Mouse (Mus musculus) gastrocnemius, adult 18-20 months (tissue): ENCODE results near the gene 1810043G02Rik. TPM values are rescaled to one million over a fixed set of nuclear protein-coding genes. Genes with fewer than 3 reads are reported as not detected.

Experiments
- total RNA-seq, 2 experiments: library from RNA; stranded (reverse); gene quantifications; 2 replicates each; pipeline ENCODE4 v1.2.3; 2021

The 1810043G02Rik gene
- total RNA-seq, 2 experiments from 2014 or later, result 4.1 to 4.6 TPM

Other genes starting within 250 kb of the 1810043G02Rik start
- gene Gm18596, start 235.9 kb upstream of the 1810043G02Rik start, total RNA-seq, result not detected
- not detected for gene Gm9736, start 227.2 kb upstream of the 1810043G02Rik start, total RNA-seq
- gene Gm3233, start 218.8 kb upstream of the 1810043G02Rik start, total RNA-seq, result not detected
- not detected for gene Gm3238, start 207.2 kb upstream of the 1810043G02Rik start, total RNA-seq
- not detected for gene Gm7138, start 201.6 kb upstream of the 1810043G02Rik start, total RNA-seq
- not detected for gene Gm3250, start 196.0 kb upstream of the 1810043G02Rik start, total RNA-seq
- gene Gm7137, start 190.3 kb upstream of the 1810043G02Rik start, total RNA-seq, result not detected
- gene Gm9639, start 183.4 kb upstream of the 1810043G02Rik start, total RNA-seq, result not detected
- not detected for gene Gm19668, start 179.4 kb upstream of the 1810043G02Rik start, total RNA-seq
- not detected for gene Gm9507, start 166.7 kb upstream of the 1810043G02Rik start, total RNA-seq
- not detected for gene Gm2696, start 163.8 kb upstream of the 1810043G02Rik start, total RNA-seq
- not detected for gene Krtap10-4, start 151.4 kb upstream of the 1810043G02Rik start, total RNA-seq
- gene Krtap10-10, start 142.6 kb upstream of the 1810043G02Rik start, total RNA-seq, result not detected
- gene Gm36176, start 131.7 kb upstream of the 1810043G02Rik start, total RNA-seq, result not detected
- not detected for gene Gm10318, start 125.7 kb upstream of the 1810043G02Rik start, total RNA-seq
- not detected for gene Gm3285, start 116.5 kb upstream of the 1810043G02Rik start, total RNA-seq
- gene Lrrc3, start 76.0 kb upstream of the 1810043G02Rik start, total RNA-seq, result under 1 TPM; 0.23 to 0.28 TPM
- gene Trpm2, start 8.0 kb upstream of the 1810043G02Rik start, total RNA-seq, result under 1 TPM; 0.07 to 0.26 TPM
- gene Pfkl, start 31.6 kb downstream of the 1810043G02Rik start, total RNA-seq, result 1 to 10 TPM; 5.9 to 7.0 TPM
- gene Dnmt3l, start 63.4 kb downstream of the 1810043G02Rik start, total RNA-seq, result not detected
- not detected for gene Aire, start 65.1 kb downstream of the 1810043G02Rik start, total RNA-seq
- gene Icosl, start 90.8 kb downstream of the 1810043G02Rik start, total RNA-seq, result 1 to 10 TPM; 1.3 to 1.5 TPM
- 100 to 1,000 TPM; 258 to 262 TPM for gene D10Jhu81e, start 191.3 kb downstream of the 1810043G02Rik start, total RNA-seq
- gene Pwp2, start 206.6 kb downstream of the 1810043G02Rik start, total RNA-seq, result 10 to 100 TPM in 1 of 2 experiments, 1 to 10 TPM in 1; 9.5 to 10.7 TPM